Mouse (Mus musculus) lung, postnatal 0 days (tissue): ENCODE data around the gene Arhgap9. TPM values are rescaled to one million over a fixed set of nuclear protein-coding genes. Genes with fewer than 3 reads are reported as not detected.

ENCODE experiments used
- ATAC-seq: fragments of 200-750 bp; cut with Nextera tagmentation; 2 replicates; pipeline ENCODE4 v1.8.0; 2017; ENCODE audit warnings: moderate library complexity
- DNase-seq: peaks from one replicate; pipeline ENCODE4 v3.0.0-alpha.2; 2016; ENCODE audit warnings: low spot score
- H3K27ac ChIP-seq: fragments of 300-500 bp; sonication (generic); 2 replicates; pipeline ENCODE4 v1.5.1; 2014; ENCODE audit warnings: antibody characterized with exemption, mild to moderate bottlenecking, low read length, mixed read lengths
- H3K27me3 ChIP-seq: fragments of 300-500 bp; sonication (generic); replicated peaks from 2 replicates; pipeline ENCODE4 v1.6.1; 2014; ENCODE audit warnings: low read length, mixed read lengths; ENCODE audit not compliant: insufficient read depth
- H3K36me3 ChIP-seq: fragments of 300-500 bp; sonication (generic); 2 replicates; pipeline ENCODE4 v1.6.1; 2014; ENCODE audit warnings: low read length, mixed read lengths; ENCODE audit not compliant: insufficient read depth
- H3K4me1 ChIP-seq: fragments of 300-500 bp; sonication (generic); 2 replicates; pipeline ENCODE4 v1.6.1; 2014; ENCODE audit warnings: antibody characterized with exemption, low read depth, low read length, mixed read lengths; ENCODE audit not compliant: insufficient read depth
- H3K4me2 ChIP-seq: fragments of 300-500 bp; sonication (generic); replicated peaks from 2 replicates; pipeline ENCODE4 v1.6.1; 2014; ENCODE audit warnings: low read depth, mild to moderate bottlenecking, low read length, moderate library complexity, mixed read lengths
- H3K4me3 ChIP-seq: fragments of 300-500 bp; sonication (generic); 2 replicates; pipeline ENCODE4 v1.5.1; 2014; ENCODE audit warnings: low read depth, low read length
- H3K9ac ChIP-seq: fragments of 300-500 bp; sonication (generic); replicated peaks from 2 replicates; pipeline ENCODE4 v1.6.1; 2014; ENCODE audit warnings: low read depth, mild to moderate bottlenecking
- H3K9me3 ChIP-seq: fragments of 300-500 bp; sonication (generic); 2 replicates; pipeline ENCODE4 v1.6.1; 2016; ENCODE audit warnings: low read length, mixed read lengths
- CTCF ChIP-seq: IDR thresholded peaks from 2 replicates; pipeline ENCODE4 v1.5.1; 2016; ENCODE audit warnings: antibody characterized with exemption, mild to moderate bottlenecking
- EP300 ChIP-seq: IDR thresholded peaks from 2 replicates; pipeline ENCODE4 v1.6.1; 2016; ENCODE audit warnings: antibody characterized with exemption, mild to moderate bottlenecking, control low read depth
- WGBS: fragments of 180-500 bp; shearing (Covaris S2); extraction: QIAGEN DNeasy Blood & Tissue Kit; methylation state at CpG from one replicate; pipeline ENCODE4 v1.1.7; 2014; 5-methylcytosine and 5-hydroxymethylcytosine counted together
- polyA plus RNA-seq: library from polyadenylated mRNA; unstranded; fragments of >200 nt; fragmentation: Nextera tagmentation; extraction: Ambion mirVana; gene quantifications from 2 replicates; pipeline ENCODE4 v1.2.1, GENCODE M21; 2015

The Arhgap9 gene
- polyA plus RNA-seq, 1 experiment from 2014 or later = 8.5 TPM

GRCm38 (mm10) chr10:127337536-127338099 is 15.9 kb downstream of the Arhgap9 start:
- no peaks in the 10 kb centered on the region for H3K9me3 ChIP-seq
- peaks cover 8% of the 10 kb centered on the region for H3K4me1 ChIP-seq
- WGBS = 69% methylated on average over 6 of the region's 6 CpGs
- H3K4me3 ChIP-seq = no peak overlapping the region
- DNase-seq = no peak
- no peak overlapping the region for H3K9ac ChIP-seq
- TF ChIP-seq EP300 (no peak), CTCF (no peak)
- no peak overlapping the region for H3K27ac ChIP-seq
- no peak overlapping the region for H3K4me2 ChIP-seq
- no peak for ATAC-seq
- no peaks in the 10 kb centered on the region; the same call in 1 of the 2 replicates for H3K27me3 ChIP-seq
- no peaks in the 10 kb centered on the region for H3K36me3 ChIP-seq

DNA sequence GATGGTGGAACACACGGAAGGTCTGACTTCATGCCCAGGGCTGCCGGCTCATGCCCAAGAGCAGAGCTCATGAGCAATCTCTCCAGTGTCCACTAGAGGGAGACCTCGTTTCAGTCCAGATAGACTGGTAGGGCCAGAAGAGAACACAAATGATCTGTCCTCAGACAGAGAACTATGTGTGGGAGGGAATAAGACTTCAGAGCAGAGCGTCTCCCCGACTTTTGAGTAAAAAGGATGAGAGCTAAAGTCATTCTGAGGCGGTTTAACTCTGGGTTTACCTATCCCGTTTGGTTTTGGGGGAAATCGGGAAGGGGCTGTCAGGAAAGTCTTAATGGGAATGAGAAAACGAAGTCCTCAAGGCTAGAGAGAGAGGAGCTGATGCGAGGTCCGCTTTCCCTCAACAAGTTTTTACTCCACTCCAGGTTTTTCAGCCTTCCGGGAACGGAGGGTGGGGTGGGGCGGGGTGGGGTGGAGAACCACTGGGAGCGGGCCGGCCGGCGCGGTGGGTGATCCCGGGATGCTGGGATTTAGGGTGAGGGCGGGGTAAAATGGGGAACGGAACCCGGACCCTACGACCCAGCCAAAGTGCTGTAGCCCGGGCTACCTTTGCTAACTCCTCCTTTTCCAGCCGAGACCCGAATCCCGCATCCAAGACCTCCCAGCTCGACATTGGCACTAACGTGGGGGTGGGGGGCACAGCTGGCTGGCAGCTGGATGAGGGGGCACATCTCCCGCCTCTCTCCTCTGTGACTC is 17.3 kb downstream of the Arhgap9 start:
- Histone ChIP-seq H3K4me3 (peak overlapping the region; percentile 49), H3K4me2 (peak overlapping the region; percentile 79), H3K27me3 (no peaks in the 10 kb centered on the region; the same call in 1 of the 2 replicates), H3K9ac (peak overlapping the region; percentile 16), H3K27ac (peak overlapping the region; percentile 80), H3K4me1 (peaks cover 8% of the 10 kb centered on the region), H3K36me3 (no peaks in the 10 kb centered on the region), H3K9me3 (no peaks in the 10 kb centered on the region)
- TF ChIP-seq CTCF = peak; percentile 94
- no peak for TF ChIP-seq EP300
- ATAC-seq (peak; percentile 83), DNase-seq (peak; percentile 96)
- under 1% methylated on average over 30 of the region's 31 CpGs for WGBS

DNA sequence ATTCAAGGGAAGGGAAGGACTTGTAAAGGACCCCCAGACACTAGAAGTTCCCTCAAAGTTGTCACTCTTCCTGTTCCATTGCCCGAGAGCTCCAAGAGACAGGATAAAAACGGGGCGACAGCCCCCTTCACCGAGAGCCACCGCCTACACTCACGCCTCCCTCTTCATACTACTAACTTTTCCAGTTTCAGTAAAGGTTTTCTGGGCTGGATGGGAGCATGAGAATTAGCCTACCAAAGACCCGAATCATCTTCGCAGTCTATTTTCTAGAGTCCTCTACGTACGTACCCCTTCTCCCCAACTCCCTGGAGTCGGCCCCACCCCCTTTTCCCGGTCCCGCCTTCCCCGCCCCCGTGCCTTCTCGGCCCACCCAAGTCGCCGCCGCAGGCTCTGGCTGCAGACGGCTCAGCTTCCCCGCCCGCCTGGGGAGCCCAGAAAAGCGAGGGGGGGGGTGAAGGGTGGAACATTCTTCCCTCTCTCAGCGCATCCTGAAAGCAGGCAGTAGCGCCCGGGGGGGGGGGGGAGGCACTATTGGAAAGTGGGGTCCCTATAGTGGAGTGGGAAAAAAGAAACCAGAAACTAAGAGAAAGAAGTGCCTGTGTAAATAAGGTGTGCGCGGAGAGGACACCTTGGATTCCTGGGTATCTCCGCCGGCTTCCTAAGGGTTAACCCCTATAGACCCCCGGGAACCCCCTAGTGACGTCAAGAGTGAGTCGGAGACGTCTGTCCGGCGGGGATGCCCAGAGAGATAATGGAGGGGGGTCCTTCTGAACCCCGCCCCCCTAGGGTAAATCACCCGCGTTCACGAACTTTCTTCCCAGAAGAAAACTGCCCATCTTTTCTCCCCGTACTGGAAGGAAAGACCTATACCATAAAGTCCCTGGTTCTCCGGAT is 18.2 kb downstream of the Arhgap9 start:
- Histone ChIP-seq H3K4me2 (peak overlapping the region; percentile 79), H3K27me3 (no peaks in the 10 kb centered on the region; the same call in 1 of the 2 replicates), H3K9ac (peak overlapping the region; percentile 16), H3K4me3 (peak overlapping the region; percentile 49), H3K9me3 (no peaks in the 10 kb centered on the region), H3K27ac (peak overlapping the region; percentile 80), H3K4me1 (peaks cover 8% of the 10 kb centered on the region), H3K36me3 (no peaks in the 10 kb centered on the region)
- WGBS = under 1% methylated on average over 37 of the region's 42 CpGs
- DNase-seq (peak; percentile 82), ATAC-seq (peak; percentile 57)
- TF ChIP-seq CTCF = no peak
- TF ChIP-seq EP300 = no peak

DNA sequence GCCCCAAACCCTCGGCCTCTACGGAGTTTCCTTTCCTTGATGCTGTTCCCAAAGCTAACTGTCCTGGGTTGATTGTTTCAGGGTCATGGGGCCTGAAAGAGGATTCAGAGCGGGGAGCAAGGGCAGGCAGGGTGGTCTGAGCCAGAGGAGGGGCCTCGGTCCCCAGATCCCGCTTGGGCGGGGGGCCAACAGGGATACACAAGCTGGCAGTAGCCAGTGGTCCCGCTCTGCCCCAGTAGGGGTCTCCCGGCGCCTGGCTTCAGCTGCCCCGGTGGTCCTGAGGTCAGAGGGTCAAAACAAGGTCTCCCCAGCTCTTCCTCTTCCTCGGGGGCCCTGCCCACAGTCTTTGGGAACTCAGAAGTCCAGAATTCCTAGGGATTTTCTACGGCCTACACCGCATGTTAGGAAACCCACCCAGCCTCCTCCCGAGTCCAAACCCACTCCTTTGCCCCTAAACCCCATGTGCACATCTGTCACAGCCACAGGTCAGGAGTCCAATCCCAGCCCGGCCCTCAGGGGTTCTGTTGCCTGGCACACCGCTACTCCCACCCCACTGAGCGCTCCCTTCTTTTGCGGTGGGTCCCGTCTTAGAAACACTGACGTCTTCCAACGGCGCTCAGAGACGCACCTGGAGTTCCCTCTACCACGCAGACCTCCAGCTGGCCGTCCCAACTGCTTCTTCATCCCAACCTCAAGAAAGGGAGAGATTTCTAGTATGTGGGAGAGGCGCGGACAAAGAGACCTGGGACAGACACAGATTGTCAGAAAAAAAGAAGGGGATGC is 19.0 kb downstream of the Arhgap9 start:
- no peaks in the 10 kb centered on the region; the same call in 1 of the 2 replicates for H3K27me3 ChIP-seq
- H3K9ac ChIP-seq = no peak overlapping the region; the same call in 1 of the 2 replicates
- TF ChIP-seq EP300 = no peak
- no peak for TF ChIP-seq CTCF
- H3K4me2 ChIP-seq = peak overlapping the region; percentile 79
- WGBS = 1% methylated on average over 26 of the region's 27 CpGs
- H3K4me3 ChIP-seq = peak overlapping the region; percentile 49
- H3K9me3 ChIP-seq = no peaks in the 10 kb centered on the region
- ATAC-seq = no peak
- peak overlapping the region; percentile 80 for H3K27ac ChIP-seq
- no peaks in the 10 kb centered on the region for H3K36me3 ChIP-seq
- peaks cover 8% of the 10 kb centered on the region for H3K4me1 ChIP-seq
- no peak for DNase-seq

- Histone ChIP-seq H3K27ac (peak overlapping the region; percentile 80; the same call in 1 of the 2 replicates), H3K4me1 (peaks cover 8% of the 10 kb centered on the region), H3K27me3 (no peaks in the 10 kb centered on the region; the same call in 1 of the 2 replicates), H3K36me3 (no peaks in the 10 kb centered on the region), H3K4me3 (peak overlapping the region; percentile 49), H3K9ac (no peak overlapping the region), H3K4me2 (peak overlapping the region; percentile 79), H3K9me3 (no peaks in the 10 kb centered on the region)
- 0% methylated on average over 10 of the region's 11 CpGs for WGBS
- no peak for ATAC-seq
- TF ChIP-seq CTCF = no peak
- TF ChIP-seq EP300 = no peak
- DNase-seq = no peak
Measured at GRCm38 (mm10) chr10:127341360-127341690, 19.6 kb downstream of the Arhgap9 start.
